Comparison of ENCODE assay signal across 8 mouse cellular contexts in the genomic region with DNA sequence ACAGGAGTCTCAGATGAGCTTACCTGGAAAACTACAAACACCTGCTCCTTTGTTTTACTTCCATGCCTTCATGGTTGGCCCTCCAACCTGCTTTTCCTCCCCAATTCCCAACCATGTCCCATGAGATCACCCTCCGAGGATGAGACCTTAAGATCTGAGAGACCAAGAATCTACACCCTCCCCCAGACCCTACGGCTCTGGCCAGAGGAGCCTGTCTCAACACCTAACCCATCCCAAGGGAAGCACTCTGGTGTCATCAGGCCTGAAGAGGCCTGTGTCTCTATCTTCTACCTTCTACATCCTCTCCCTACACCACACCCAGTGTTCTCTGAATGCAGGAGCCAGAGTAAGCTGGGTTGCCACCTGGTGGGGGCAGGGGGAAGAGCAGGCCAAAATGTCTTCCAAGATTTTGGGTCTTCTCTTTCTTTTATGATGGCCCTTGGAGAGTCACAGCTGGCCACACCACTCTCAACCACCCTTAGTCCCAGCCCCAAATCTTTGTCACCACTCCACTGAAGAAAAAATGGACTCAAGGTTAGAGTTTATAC. TPM values are rescaled to one million over a fixed set of nuclear protein-coding genes. Genes with fewer than 3 reads are reported as not detected.
A peak's percentile ranks its signal among the peaks of the same experiment; 100 is the strongest.
DNase-seq lines count a peak whose midpoint lies in the region; ATAC-seq and TF ChIP-seq lines count a peak whose summit lies in the region.

No protein-coding gene starts in this region.

- WGBS in lung, adult 2 months = 95% methylated on average over 2 of the region's 2 CpGs

- DNase-seq in embryo, embryonic 10 days (ENCODE audit: low spot score) = peak; percentile 33
- DNase-seq in embryo, embryonic 9.5 days (ENCODE audit: extremely low spot score) = no peak
- DNase-seq in lung, adult 2 months = no peak
- no peak for DNase-seq in lung, postnatal 25 days (ENCODE audit: low spot score)
- DNase-seq in cerebellum, postnatal 14 days = peak; percentile 64 to 74
- DNase-seq in urinary bladder, postnatal 25 days (ENCODE audit: low spot score) = no peak
- no peak for DNase-seq in adrenal gland, postnatal 4 days (ENCODE audit: low spot score in 2 of 2)

- H3K4me3 ChIP-seq in lung, adult 2 months (replicated peaks; ENCODE audit: extremely low read depth, low read depth, low read length) = no peak overlapping the region

- peak; percentile 57 for ATAC-seq in megakaryocyte, adult 5-6 weeks (ENCODE audit: poor library complexity, severe bottlenecking)

- peak; percentile 62 for TF ChIP-seq CTCF in lung, adult 2 months (IDR thresholded peaks at IDR 0.05; ENCODE audit: insufficient read depth, low read length)

- no peaks in the 10 kb centered on the region for H3K4me1 ChIP-seq in lung, adult 2 months (ENCODE audit: control insufficient read depth, insufficient read depth, low read length)

- TF ChIP-seq POLR2A in lung, adult 2 months (IDR thresholded peaks at IDR 0.05; ENCODE audit: borderline replicate concordance, extremely low read depth, low read depth, low read length) = no peak

RNA-seq across cellular contexts. Expression of a gene that starts 34.1 kb away (rescaled TPM):
- 22.3 and 32.2 TPM in 2 replicates for polyA plus RNA-seq in lung, adult 2 months (2012; rRNA removed)
- 1.8 and 2.1 TPM in 2 replicates for total RNA-seq in megakaryocyte, adult 5-6 weeks (2015)
- 2.3 and 6.6 TPM in 2 replicates for total RNA-seq in megakaryocyte, adult 5-6 weeks (2017)
- 100 to 1,000 TPM in 1 of 2 experiments, 10 to 100 TPM in 1; 94.3 to 101 TPM for total RNA-seq in adrenal gland, postnatal 4 days (2021)

Comparison
In these comparisons a context has a peak if more than half of its experiments do, and no peak if none do; other contexts are left out.
1. DNase-seq: peak in embryo, embryonic 10 days (single experiment) and cerebellum, postnatal 14 days (2 of 2); none in embryo, embryonic 9.5 days (single experiment), lung, adult 2 months (single experiment), lung, postnatal 25 days (single experiment), urinary bladder, postnatal 25 days (single experiment) and adrenal gland, postnatal 4 days (0 of 2).
2. RNA of a gene that starts 34.1 kb away (total RNA-seq): 94.3 to 101 TPM in adrenal gland, postnatal 4 days; 1.8 to 6.6 TPM in megakaryocyte, adult 5-6 weeks; every median in the first group is over 10 times any median in the second.